Mouse (Mus musculus): ENCODE results near the gene Gm28041. TPM values are rescaled to one million over a fixed set of nuclear protein-coding genes. Genes with fewer than 3 reads are reported as not detected.

Gm28041 gene
- total RNA-seq, 2 experiments from 2014 or later: 1.1 to 1.2 TPM

Other genes starting within 250 kb of the Gm28041 start
- 1 to 10 TPM; 7.5 to 9.3 TPM for gene Rsl1, start 202.6 kb downstream of the Gm28041 start, total RNA-seq (2021)
- 1 to 10 TPM; 3.1 to 3.6 TPM for gene Zfp455, start 181.2 kb downstream of the Gm28041 start, total RNA-seq (2021)
- gene Zfp458, start 97.3 kb downstream of the Gm28041 start, total RNA-seq (2021): 1 to 10 TPM; 6.2 to 6.9 TPM
- gene Zfp457, start 69.2 kb downstream of the Gm28041 start, total RNA-seq (2021): 1 to 10 TPM; 3.2 to 3.9 TPM
- gene Zfp595, start 43.2 kb downstream of the Gm28041 start, total RNA-seq (2021): 1 to 10 TPM; 5.0 to 5.1 TPM
- gene Gm28044, start 15.2 kb downstream of the Gm28041 start, total RNA-seq (2021): 1 to 10 TPM; 1.3 to 2.4 TPM
- 1 to 10 TPM; 3.0 to 3.2 TPM for gene Zfp953, start 15.1 kb downstream of the Gm28041 start, total RNA-seq (2021)
- gene Zfp456, start 77 bp upstream of the Gm28041 start, total RNA-seq (2021): 1 to 10 TPM; 1.8 to 2.5 TPM
- gene Zfp429, start 24.1 kb upstream of the Gm28041 start, total RNA-seq (2021): 1 to 10 TPM; 4.7 to 6.0 TPM
- 1 to 10 TPM in 1 of 2 experiments, under 1 TPM in 1; 0.85 to 1.5 TPM for gene Zfp459, start 45.7 kb upstream of the Gm28041 start, total RNA-seq (2021)
- gene Zfp874a, start 75.9 kb upstream of the Gm28041 start, total RNA-seq (2021): 10 to 100 TPM; 14.9 to 15.5 TPM
- 10 to 100 TPM; 14.2 to 16.1 TPM for gene Zfp874b, start 108.5 kb upstream of the Gm28041 start, total RNA-seq (2021)
- 1 to 10 TPM; 8.4 to 8.5 TPM for gene Zfp58, start 124.8 kb upstream of the Gm28041 start, total RNA-seq (2021)
- not detected for gene Gm26965, start 150.4 kb upstream of the Gm28041 start, total RNA-seq (2021)
- gene Zfp87, start 150.4 kb upstream of the Gm28041 start, total RNA-seq (2021): 10 to 100 TPM; 18.7 to 23.0 TPM
- 10 to 100 TPM; 10.4 to 11.8 TPM for gene Zfp748, start 178.1 kb upstream of the Gm28041 start, total RNA-seq (2021)
- 1 to 10 TPM; 9.0 to 9.1 TPM for gene Zfp729b, start 234.0 kb upstream of the Gm28041 start, total RNA-seq (2021)